Mouse (Mus musculus) bone marrow, adult 2 months (tissue): ENCODE data around the gene Pdhb.
"Not testable (repeated sequence)": the region's sequence is repeated elsewhere in the genome, so short reads cannot be mapped to it uniquely, and the experiment has no call there.

ENCODE experiments used
- CTCF ChIP-seq: fragments of 200-500 bp; IDR thresholded peaks from 2 replicates; pipeline ENCODE4 v1.5.1; 2011; ENCODE audit warnings: low read length, control low read depth; ENCODE audit not compliant: control insufficient read depth, insufficient read depth
- POLR2A ChIP-seq: fragments of 200-500 bp; IDR thresholded peaks from 2 replicates; pipeline ENCODE4 v1.6.1; 2011; ENCODE audit warnings: low read depth, mild to moderate bottlenecking, control low read depth, low read length, borderline replicate concordance; ENCODE audit not compliant: control insufficient read depth

- TF ChIP-seq POLR2A, CTCF: not testable (repeated sequence)
These were observed 871 bp upstream of the Pdhb start for GRCm38 (mm10) chr14:8173542-8174250.
